12 mouse cellular contexts compared by ENCODE assay signal in genomic region chr2:59230656-59231055, GRCm38 (mm10).
DNase-seq lines count a peak whose midpoint lies in the region; ATAC-seq lines count a peak whose summit lies in the region.
"Had no signal": no experiment of that assay in that cellular context is flagged by ENCODE, and none has a peak within 500 bp of the region (broad histone marks: within the 10 kb centered on the region; RNA-seq: fewer than 3 reads in every experiment).

No protein-coding gene starts in this region.

- intact Hi-C loops in left cerebral cortex, postnatal 10 days (cut with DNase I) = no loop called here

- no peak overlapping the region for H3K27ac ChIP-seq in neural tube, embryonic 14.5 days (ENCODE audit: low read depth, low read length)
- no peak overlapping the region for H3K27ac ChIP-seq in forebrain, embryonic 14.5 days (ENCODE audit: low read depth, low read length)
- no peak overlapping the region for H3K27ac ChIP-seq in heart, embryonic 11.5 days (ENCODE audit: low read depth, low read length)
- H3K27ac ChIP-seq: heart, embryonic 15.5 days had no signal

- H3K9me3 ChIP-seq in neural tube, embryonic 14.5 days (ENCODE audit: control insufficient read depth, low read length) = no peaks in the 10 kb centered on the region
- no peaks in the 10 kb centered on the region for H3K9me3 ChIP-seq in forebrain, embryonic 14.5 days (replicated peaks; ENCODE audit: control insufficient read depth, low read length)
- no peaks in the 10 kb centered on the region for H3K9me3 ChIP-seq in heart, embryonic 11.5 days (replicated peaks; ENCODE audit: control insufficient read depth, low read length)
- H3K9me3 ChIP-seq: G1E; heart, embryonic 15.5 days had no signal

- no peaks in the 10 kb centered on the region for H3K36me3 ChIP-seq in neural tube, embryonic 14.5 days (ENCODE audit: control insufficient read depth, insufficient read depth, low read length)
- peaks cover 3% of the 10 kb centered on the region; the same call in 1 of the 2 replicates for H3K36me3 ChIP-seq in forebrain, embryonic 14.5 days (ENCODE audit: control insufficient read depth, insufficient read depth, low read length)
- no peaks in the 10 kb centered on the region for H3K36me3 ChIP-seq in heart, embryonic 11.5 days (ENCODE audit: control insufficient read depth, insufficient read depth, low read length)

- peak; percentile 49; the same call in 1 of the 2 replicates for ATAC-seq in neural tube, embryonic 14.5 days (ENCODE audit: low read depth)
- ATAC-seq in forebrain, embryonic 14.5 days = 0 out of 2 replicates have a peak, but pooled peaks have one; percentile 46
- no peak for ATAC-seq in heart, embryonic 11.5 days (replicated peaks; ENCODE audit: insufficient number of reproducible peaks, low FRiP score, low TSS enrichment)
- no peak for ATAC-seq in frontal cortex, adult (ENCODE audit: low TSS enrichment)
- ATAC-seq: inflammation-experienced regulatory T-cells, adult 6 months had no signal

- H3K9ac ChIP-seq in neural tube, embryonic 14.5 days (replicated peaks; ENCODE audit: low read depth, low read length) = no peak overlapping the region
- H3K9ac ChIP-seq in forebrain, embryonic 14.5 days (ENCODE audit: low read length) = no peak overlapping the region
- no peak overlapping the region for H3K9ac ChIP-seq in heart, embryonic 11.5 days (ENCODE audit: low read depth, low read length)
- H3K9ac ChIP-seq: heart, embryonic 15.5 days had no signal

- no peak overlapping the region for H3K4me2 ChIP-seq in neural tube, embryonic 14.5 days (ENCODE audit: low read depth, low read length)
- H3K4me2 ChIP-seq in forebrain, embryonic 14.5 days (ENCODE audit: low read length) = no peak overlapping the region
- H3K4me2 ChIP-seq in heart, embryonic 11.5 days = no peak overlapping the region
- H3K4me2 ChIP-seq: heart, embryonic 15.5 days had no signal

- no peaks in the 10 kb centered on the region for H3K27me3 ChIP-seq in neural tube, embryonic 14.5 days (ENCODE audit: control insufficient read depth, insufficient read depth, low read length)
- H3K27me3 ChIP-seq in forebrain, embryonic 14.5 days (replicated peaks; ENCODE audit: control insufficient read depth, insufficient read depth, low read length) = no peaks in the 10 kb centered on the region
- no peaks in the 10 kb centered on the region for H3K27me3 ChIP-seq in heart, embryonic 11.5 days (ENCODE audit: control insufficient read depth, insufficient read depth, low read length)
- H3K27me3 ChIP-seq: heart, embryonic 15.5 days had no signal

- WGBS in neural tube, embryonic 14.5 days = 13% methylated on average over 9 of the region's 9 CpGs
- 20% methylated on average over 9 of the region's 9 CpGs for WGBS in forebrain, embryonic 14.5 days
- whole genome bisulfite sequencing in heart, embryonic 11.5 days (ENCODE audit: insufficient replicate concordance) = 62% methylated on average over 9 of the region's 9 CpGs

- H3K4me3 ChIP-seq in neural tube, embryonic 14.5 days (ENCODE audit: low read depth, low read length) = no peak overlapping the region
- H3K4me3 ChIP-seq in forebrain, embryonic 14.5 days (ENCODE audit: low read depth, low read length) = no peak overlapping the region
- H3K4me3 ChIP-seq in heart, embryonic 11.5 days (ENCODE audit: low read depth, low read length) = no peak overlapping the region
- H3K4me3 ChIP-seq: heart, embryonic 15.5 days had no signal

- no peak for DNase-seq in neural tube, embryonic 10.5 days (ENCODE audit: extremely low spot score, low spot score)
- DNase-seq in forebrain, embryonic 14.5 days (ENCODE audit: low spot score) = peak; percentile 38
- peak; percentile 69 to 82 for DNase-seq in kidney, postnatal 25 days
- no peak for DNase-seq in left cerebral cortex, postnatal 10 days (ENCODE audit: extremely low spot score in 1 of 2, low spot score in 2 of 2)
- DNase-seq: adrenal gland, adult 2 months; lung, postnatal 14 days had no signal

- no peaks in the 10 kb centered on the region for H3K4me1 ChIP-seq in neural tube, embryonic 14.5 days (ENCODE audit: control insufficient read depth, insufficient read depth, low read length)
- H3K4me1 ChIP-seq in forebrain, embryonic 14.5 days (ENCODE audit: control insufficient read depth, insufficient read depth, low read length) = no peaks in the 10 kb centered on the region
- peaks cover 17% of the 10 kb centered on the region for H3K4me1 ChIP-seq in heart, embryonic 11.5 days (ENCODE audit: control insufficient read depth, insufficient read depth, low read length)

Comparison
In these comparisons a context has a peak if more than half of its experiments do, and no peak if none do; other contexts are left out.
1. ATAC-seq: peak in neural tube, embryonic 14.5 days (single experiment) and forebrain, embryonic 14.5 days (single experiment); none in heart, embryonic 11.5 days (single experiment) and frontal cortex, adult (single experiment).
2. DNase-seq: peak in forebrain, embryonic 14.5 days (single experiment) and kidney, postnatal 25 days (2 of 2); none in neural tube, embryonic 10.5 days (single experiment) and left cerebral cortex, postnatal 10 days (0 of 2).